Mouse (Mus musculus): ENCODE data around the gene Anapc11.
"Not testable (repeated sequence)": the region's sequence is repeated elsewhere in the genome, so short reads cannot be mapped to it uniquely, and the experiment has no call there.

The Anapc11 gene

GRCm38 (mm10) chr11:120598283-120598989, at the start of gene Anapc11, which contains the start of gene Alyref:
Gene Anapc11 (plus strand): TSS chr11:120598421.
Gene Alyref (minus strand): TSS chr11:120598365.
- DNase-seq (ENCODE audit: low spot score in 2 of 2) = peak; percentile 79 to 91

DNA sequence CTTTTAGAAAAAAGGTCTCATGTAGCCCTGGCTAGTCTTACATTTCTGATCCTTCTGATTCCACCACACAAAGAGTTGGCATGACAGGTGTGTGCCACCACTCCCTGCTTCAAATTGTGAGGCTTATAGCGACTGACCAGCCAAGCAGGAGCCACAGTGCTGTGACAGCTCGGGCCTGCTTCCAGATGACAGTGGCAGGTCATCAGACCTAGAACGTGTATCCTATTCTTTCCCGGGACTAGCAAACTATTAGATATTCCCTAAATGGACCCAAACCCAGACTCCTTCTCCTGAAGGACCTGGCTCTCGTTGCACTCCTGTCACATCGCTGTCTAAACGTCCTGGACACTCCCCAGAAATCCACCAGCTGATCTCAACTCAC, 49.4 kb upstream of the Anapc11 start:
- DNase-seq (ENCODE audit: low spot score in 2 of 2) = no peak

- peak; percentile 66 to 88 for DNase-seq (ENCODE audit: low spot score in 2 of 2)
Measured at GRCm38 (mm10) chr11:120549168-120549945, 48.9 kb upstream of the Anapc11 start, which contains the start of gene Mcrip1. Gene Mcrip1 (minus strand): TSS chr11:120549727.

DNA sequence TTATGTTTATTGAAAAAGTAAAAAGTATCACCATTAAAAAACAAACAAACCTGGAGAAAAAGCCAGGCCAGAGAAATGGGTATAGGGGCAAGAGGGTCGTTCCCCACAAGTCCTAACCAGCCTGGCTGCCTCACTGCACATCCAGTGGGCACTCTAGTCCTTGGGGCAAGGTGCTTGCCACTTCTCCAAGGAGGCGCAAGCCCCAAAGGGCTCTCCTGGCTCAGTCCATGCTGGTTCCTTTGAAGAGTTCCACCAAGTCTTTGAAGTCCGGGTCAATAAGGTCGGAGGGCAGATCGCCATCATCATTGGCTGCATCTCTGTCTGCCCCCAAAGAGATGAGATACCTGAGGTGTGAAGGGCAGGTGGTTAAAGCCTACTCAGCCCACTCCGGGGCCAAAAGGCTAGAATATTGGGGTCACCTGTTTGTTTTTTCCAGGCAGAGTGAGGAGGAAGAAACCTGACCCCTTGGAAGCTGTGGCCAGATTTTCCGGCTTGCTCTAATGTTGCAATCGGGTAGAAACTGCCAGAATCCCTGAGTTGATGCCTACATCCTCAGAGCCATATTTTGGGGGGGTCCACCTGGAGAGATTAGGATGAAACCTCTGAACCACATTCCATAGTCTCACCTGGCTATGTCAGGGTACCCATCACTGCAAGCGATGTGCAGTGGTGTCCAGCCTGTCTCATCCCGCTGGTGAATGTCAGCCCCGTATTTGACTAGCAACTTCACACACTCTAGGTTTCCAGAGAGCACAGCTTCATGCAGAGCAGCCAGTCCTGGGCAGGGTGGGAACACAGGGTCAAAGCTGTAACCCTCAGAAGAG, 48.0 kb upstream of the Anapc11 start:
- DNase-seq (ENCODE audit: low spot score in 2 of 2) = no peak

DNA sequence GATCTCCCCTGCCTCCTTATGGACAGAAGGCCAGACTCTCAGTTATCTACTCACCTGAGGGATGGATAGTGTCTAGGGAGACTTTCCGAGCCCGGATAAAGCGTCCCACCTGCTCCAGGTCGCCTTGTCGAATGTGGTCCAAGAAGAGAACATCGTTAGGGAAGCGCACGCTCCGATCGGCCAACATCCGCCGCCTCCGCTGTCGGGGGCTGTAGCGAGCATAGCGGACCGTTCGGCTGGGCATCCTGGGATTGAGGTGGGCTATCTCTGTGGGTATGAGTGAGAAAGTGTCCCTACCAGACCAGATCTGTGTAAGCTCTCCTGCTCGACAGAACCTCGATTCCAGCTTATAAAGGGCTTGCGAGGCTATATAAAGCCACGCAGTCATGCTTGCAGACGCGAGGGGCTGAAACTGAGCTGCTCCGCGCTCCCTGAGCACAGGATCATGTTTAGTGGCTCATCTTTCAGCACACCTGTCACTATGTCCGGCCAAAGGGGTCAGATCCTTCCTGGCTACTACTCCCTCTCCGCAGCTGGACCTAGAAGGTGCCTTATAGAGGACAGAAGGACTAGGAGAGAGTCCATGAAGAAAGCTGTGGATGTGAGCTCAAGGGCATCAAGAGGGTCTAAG, 47.3 kb upstream of the Anapc11 start, which contains the start of gene Ppp1r27:
Gene Ppp1r27, minus strand, starts transcription at position 323 of the 631 bp plus-strand sequence.
- DNase-seq (ENCODE audit: low spot score in 2 of 2) = no peak

DNA sequence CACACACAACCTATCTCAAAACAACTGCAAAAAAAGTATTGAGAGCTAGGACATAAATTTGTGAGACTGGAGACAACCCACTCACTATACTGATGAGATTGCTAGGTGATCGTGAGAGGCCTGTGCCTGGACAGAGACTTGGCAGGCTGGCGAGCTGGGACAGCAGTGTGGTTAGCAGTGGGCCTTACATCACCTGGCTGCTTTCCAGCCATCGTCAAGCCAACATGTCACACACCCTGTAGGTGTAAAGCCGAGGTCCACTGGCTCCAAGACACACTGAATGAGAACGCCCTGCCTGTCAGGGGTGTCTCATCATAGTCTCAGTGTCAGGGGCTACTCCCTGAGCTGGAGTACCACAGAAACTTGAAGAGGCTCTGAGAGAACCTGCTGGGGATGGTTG, 45.5 kb upstream of the Anapc11 start:
- no peak for DNase-seq (ENCODE audit: low spot score in 2 of 2)

DNA sequence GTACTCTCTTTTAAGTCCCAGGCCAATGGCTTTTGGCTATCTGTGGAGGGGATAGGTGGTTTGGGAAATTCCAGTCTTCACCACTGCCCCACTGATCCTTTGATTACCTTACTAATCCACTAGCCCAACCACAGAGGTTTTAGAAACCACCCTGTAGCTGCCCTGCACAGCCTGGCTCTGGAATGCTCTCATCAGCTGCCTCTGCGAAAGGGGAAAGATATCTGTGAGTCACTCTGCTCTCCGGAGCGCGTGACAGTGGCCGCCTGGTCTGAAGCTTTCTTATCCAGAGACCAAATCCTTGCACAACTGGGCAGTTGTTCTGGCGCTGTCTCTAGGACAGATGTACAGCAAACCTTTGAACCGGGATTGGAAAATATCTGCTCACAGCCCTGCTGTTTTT, 43.4 kb upstream of the Anapc11 start:
- no peak for DNase-seq (ENCODE audit: low spot score in 2 of 2)

GRCm38 (mm10) chr11:120555260-120555659, 43.0 kb upstream of the Anapc11 start:
- no peak for DNase-seq (ENCODE audit: low spot score in 2 of 2)

DNA sequence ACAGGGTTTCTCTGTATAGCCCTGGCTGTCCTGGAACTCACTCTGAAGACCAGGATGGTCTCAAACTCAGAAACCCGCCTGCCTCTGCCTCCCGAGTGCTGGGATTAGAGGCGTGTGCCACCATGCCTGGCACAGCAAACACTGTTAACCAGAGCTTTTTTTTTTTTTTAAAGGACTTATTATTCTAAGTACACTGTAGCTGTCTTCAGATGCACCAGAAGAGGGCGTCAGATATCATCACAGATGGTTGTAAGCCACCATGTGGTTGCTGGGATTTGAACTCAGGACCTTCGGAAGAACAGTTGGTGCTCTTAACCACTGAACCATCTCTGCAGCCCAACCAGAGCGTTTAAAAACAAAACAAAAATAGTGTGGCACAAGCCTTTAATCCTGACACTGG, 39.4 kb upstream of the Anapc11 start:
- not testable (repeated sequence) for DNase-seq (ENCODE audit: low spot score in 2 of 2)

- no peak for DNase-seq (ENCODE audit: low spot score in 2 of 2)
Measured at GRCm38 (mm10) chr11:120560952-120561728, 37.1 kb upstream of the Anapc11 start.

DNA sequence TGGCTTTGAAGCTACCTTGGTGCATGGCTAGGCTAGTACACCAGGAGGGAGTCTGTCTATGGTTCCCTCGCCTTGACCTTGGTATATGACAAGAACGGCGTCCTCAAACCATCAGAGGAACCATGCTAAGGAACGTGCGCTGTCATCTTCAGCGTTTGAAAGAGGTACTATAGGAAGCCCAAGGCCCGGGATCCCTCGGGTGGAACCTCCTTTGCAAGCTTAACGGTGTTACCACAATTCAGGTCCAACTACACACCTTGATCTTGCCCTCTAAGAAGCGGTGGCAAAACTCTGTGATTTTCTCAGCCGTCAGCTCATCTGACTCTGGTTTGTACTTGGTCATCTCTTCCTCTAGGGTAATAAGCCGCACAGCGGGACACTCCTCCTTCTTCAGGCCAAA, 35.3 kb upstream of the Anapc11 start:
- DNase-seq (ENCODE audit: low spot score in 2 of 2) = no peak

- no peak for DNase-seq (ENCODE audit: low spot score in 2 of 2)
Measured at GRCm38 (mm10) chr11:120565114-120565513, 33.1 kb upstream of the Anapc11 start.

DNA sequence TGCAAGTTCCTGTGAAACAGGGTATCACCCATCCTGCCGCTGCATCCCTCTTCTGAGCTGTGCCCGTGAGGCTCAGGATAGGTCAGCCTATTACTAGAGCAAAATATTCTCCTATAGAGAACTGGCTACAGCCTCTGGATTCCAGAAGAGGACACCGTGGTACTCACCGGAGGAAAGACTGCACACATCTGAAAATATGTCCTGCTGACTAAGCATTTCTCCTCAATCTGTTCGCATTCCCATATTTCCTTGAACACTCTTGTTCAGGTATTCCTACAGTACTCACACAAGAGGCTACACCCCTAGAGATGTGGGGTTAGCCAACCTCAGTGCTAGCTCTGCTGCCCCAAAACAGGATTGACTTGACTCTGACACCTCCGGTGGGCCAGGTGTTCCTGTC, 29.9 kb upstream of the Anapc11 start:
- DNase-seq (ENCODE audit: low spot score in 2 of 2) = no peak

DNA sequence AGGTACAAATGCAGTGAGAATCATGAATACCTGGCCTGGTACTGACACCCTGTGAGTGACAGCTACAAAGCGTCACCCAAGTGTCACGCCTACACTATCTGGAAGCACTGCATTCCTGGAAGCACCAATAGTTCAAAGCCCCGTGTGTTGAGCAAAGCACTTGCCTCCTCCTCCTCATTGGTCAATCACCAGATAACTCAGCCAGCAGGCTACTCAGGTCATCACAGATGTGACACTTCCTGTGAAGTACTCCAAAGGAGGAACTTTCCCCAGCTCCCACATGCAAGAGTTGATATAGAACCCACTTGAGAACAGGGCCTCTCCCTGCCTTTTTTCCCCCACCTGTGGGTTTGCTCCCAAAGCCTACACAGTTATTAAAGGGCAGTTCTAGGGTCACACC, 27.1 kb upstream of the Anapc11 start:
- no peak for DNase-seq (ENCODE audit: low spot score in 2 of 2)

DNA sequence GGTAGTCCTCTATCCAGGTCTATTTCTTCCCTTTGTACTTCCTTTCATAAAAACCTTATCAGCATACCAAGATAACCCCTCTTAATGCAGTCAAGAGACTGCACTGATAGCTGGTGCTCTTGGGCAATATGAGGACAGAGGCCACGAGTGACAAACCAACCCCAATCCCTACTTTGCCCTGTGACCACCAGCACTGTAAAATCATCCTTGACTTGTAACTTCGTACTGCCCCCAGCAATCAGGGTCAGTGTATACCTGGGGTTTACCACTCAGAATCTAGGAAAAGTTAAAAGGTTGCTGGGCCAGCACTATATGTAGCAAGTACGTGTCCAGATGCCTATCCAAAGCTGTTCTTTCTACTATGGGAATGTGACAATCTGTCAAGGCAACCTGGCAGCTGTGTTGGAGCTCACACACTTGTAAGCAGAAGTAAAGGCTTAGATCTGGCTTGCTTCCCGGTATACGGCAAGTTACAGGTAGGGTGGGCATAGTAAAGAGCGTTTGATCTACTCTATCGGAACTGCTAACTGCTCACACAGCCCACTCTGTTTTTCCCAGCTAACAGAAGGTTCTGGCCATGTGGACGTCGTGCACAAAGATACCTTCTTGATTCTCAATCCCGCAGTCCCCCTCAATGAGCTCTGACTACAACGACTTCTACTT, 26.3 kb upstream of the Anapc11 start:
- DNase-seq (ENCODE audit: low spot score in 2 of 2) = no peak

DNA sequence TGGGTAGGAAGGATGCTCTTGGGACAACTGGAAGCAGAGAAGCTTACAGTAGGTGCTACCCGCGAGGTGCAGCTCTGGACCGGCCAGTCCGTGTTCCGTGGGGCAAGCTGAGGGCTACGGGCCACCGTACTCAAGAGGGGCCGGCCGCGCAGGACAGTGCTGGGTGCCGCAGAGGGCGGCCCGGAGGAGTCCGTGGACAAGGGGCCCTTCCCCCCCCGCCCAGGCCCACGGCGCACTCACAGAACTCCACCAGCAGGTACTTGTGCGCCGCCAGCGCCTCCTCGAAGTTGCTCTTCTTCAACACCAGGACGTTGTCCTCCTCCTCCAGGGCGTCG, 25.8 kb upstream of the Anapc11 start:
- DNase-seq (ENCODE audit: low spot score in 2 of 2) = no peak

GRCm38 (mm10) chr11:120572752-120573584, 25.3 kb upstream of the Anapc11 start, which contains the start of gene P4hb:
Gene P4hb (minus strand): TSS chr11:120573253.
- peak; percentile 100 for DNase-seq (ENCODE audit: low spot score in 2 of 2)

GRCm38 (mm10) chr11:120573585-120574277, 24.5 kb upstream of the Anapc11 start:
- DNase-seq (ENCODE audit: low spot score in 2 of 2) = no peak

DNA sequence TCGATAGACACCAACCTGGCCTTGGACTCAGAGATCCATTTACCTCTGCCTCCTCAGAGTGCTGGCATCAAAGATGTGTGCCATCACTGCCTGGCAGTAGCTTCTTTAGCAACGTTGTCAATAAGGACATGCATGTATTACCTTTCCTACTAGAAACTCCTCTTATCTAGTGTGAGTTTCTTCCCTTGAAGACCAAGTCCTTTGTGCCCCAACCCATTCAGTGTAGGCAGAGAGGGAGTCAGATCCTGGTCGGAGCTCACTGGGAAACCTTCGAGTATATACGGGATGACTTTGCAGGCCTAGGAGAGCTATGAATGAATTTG, 24.0 kb upstream of the Anapc11 start:
- no peak for DNase-seq (ENCODE audit: low spot score in 2 of 2)
